Mouse (Mus musculus): ENCODE measurements at regions not wholly inside any gene's neighbourhood (a gene's known extent, or its start where the extent isn't known, plus 50 kb on each side); places are given as distances from the start of the nearest gene placed in this dataset.

- WGBS: 52% methylated on average over 2 of the region's 2 CpGs
These were observed 210.1 kb downstream of the Gja1 start for GRCm38 (mm10) chr10:56587205-56587604.

DNA sequence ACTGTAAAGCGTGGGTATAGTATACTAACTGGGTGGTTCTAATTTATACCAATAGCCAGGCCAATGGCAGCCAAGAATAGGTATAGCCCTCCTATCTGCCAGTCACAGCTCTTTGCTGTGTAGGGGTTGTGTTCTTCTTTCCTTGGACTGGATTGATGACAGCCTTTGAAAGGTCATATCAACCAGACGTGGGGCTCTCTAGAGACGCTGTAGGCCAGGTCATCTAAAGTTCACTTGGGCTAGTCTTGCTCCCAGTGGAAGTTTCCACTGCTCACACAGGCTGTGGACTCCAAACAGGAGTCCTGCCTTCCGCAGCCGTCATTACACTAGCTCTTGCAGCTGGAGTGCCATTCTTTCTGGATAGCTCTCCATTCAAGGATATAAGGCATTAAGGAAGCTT lies 220.3 kb downstream of the Gja1 start:
- WGBS: 57% methylated on average over 5 of the region's 5 CpGs
- Histone ChIP-seq H3K36me3 (ENCODE audit: control insufficient read depth, insufficient read depth, low read length) (no peaks in the 10 kb centered on the region), H3K27ac (ENCODE audit: insufficient read depth, low read depth, low read length) (no peak overlapping the region), H3K4me1 (ENCODE audit: control insufficient read depth, insufficient read depth, insufficient read length, low read length) (no peaks in the 10 kb centered on the region), H3K4me3 (ENCODE audit: low read depth, low read length) (no peak overlapping the region), H3K27me3 (ENCODE audit: control insufficient read depth, insufficient read depth, low read length) (no peaks in the 10 kb centered on the region)
- TF ChIP-seq POLR2A (IDR thresholded peaks at IDR 0.05; ENCODE audit: low read depth, low read length) (no peak), CTCF (IDR thresholded peaks at IDR 0.05; ENCODE audit: extremely low read depth, insufficient read length, insufficient replicate concordance, low read depth, low read length) (no peak)

More at GRCm38 (mm10) chr10:56587205-56587604, 210.1 kb downstream of the Gja1 start:
- H3K36me3 ChIP-seq (ENCODE audit: control insufficient read depth, insufficient read depth, low read length): no peaks in the 10 kb centered on the region
- no peak for TF ChIP-seq CTCF (IDR thresholded peaks at IDR 0.05; ENCODE audit: extremely low read depth, insufficient read length, insufficient replicate concordance, low read depth, low read length)
- TF ChIP-seq POLR2A (IDR thresholded peaks at IDR 0.05; ENCODE audit: low read depth, low read length): no peak
- no peaks in the 10 kb centered on the region for H3K27me3 ChIP-seq (ENCODE audit: control insufficient read depth, insufficient read depth, low read length)
- H3K4me3 ChIP-seq (ENCODE audit: low read depth, low read length): no peak overlapping the region
- no peak overlapping the region for H3K27ac ChIP-seq (ENCODE audit: insufficient read depth, low read depth, low read length)
- no peaks in the 10 kb centered on the region for H3K4me1 ChIP-seq (ENCODE audit: control insufficient read depth, insufficient read depth, insufficient read length, low read length)

GRCm38 (mm10) chr10:56598191-56598590 lies 221.1 kb downstream of the Gja1 start:
- H3K27me3 ChIP-seq (ENCODE audit: control insufficient read depth, insufficient read depth, low read length): no peaks in the 10 kb centered on the region
- TF ChIP-seq POLR2A (IDR thresholded peaks at IDR 0.05; ENCODE audit: low read depth, low read length): no peak
- no peak for TF ChIP-seq CTCF (IDR thresholded peaks at IDR 0.05; ENCODE audit: extremely low read depth, insufficient read length, insufficient replicate concordance, low read depth, low read length)
- H3K27ac ChIP-seq (ENCODE audit: insufficient read depth, low read depth, low read length): no peak overlapping the region

DNA sequence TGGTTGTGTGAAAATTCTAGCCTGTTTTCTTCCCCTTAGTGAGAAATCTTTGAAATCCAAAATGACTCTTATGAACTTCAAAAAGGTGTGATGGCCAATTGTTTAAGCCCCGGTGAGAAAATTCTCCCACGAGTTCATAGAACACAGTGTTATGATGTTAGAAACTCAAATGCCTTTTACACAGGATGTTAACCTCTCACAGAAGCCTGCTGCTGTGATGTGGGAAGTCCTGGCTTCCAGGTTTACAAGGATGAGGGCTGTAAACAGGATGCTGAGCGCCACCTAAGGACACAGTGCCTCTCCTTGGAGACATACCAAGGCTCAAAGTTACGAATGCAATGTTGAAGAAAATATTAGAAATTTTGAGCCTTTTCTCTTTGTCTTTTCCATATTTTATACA lies 222.8 kb downstream of the Gja1 start:
- no peak overlapping the region; the same call in 1 of the 2 replicates for H3K27ac ChIP-seq (ENCODE audit: insufficient read depth, low read depth, low read length)
- no peaks in the 10 kb centered on the region for H3K36me3 ChIP-seq (ENCODE audit: control insufficient read depth, insufficient read depth, low read length)
- WGBS: 68% methylated on average over 4 of the region's 4 CpGs
- H3K27me3 ChIP-seq (ENCODE audit: control insufficient read depth, insufficient read depth, low read length): no peaks in the 10 kb centered on the region
- no peaks in the 10 kb centered on the region for H3K4me1 ChIP-seq (ENCODE audit: control insufficient read depth, insufficient read depth, insufficient read length, low read length)
- H3K4me3 ChIP-seq (ENCODE audit: low read depth, low read length): no peak overlapping the region
- TF ChIP-seq POLR2A (IDR thresholded peaks at IDR 0.05; ENCODE audit: low read depth, low read length) (no peak), CTCF (IDR thresholded peaks at IDR 0.05; ENCODE audit: extremely low read depth, insufficient read length, insufficient replicate concordance, low read depth, low read length) (no peak)

More at GRCm38 (mm10) chr10:56598191-56598590, 221.1 kb downstream of the Gja1 start:
- WGBS: 44% methylated on average over 3 of the region's 3 CpGs
- H3K4me1 ChIP-seq (ENCODE audit: control insufficient read depth, insufficient read depth, insufficient read length, low read length): no peaks in the 10 kb centered on the region
- no peaks in the 10 kb centered on the region for H3K36me3 ChIP-seq (ENCODE audit: control insufficient read depth, insufficient read depth, low read length)
- H3K4me3 ChIP-seq (ENCODE audit: low read depth, low read length): no peak overlapping the region

GRCm38 (mm10) chr10:56611564-56612288 lies 234.6 kb downstream of the Gja1 start:
- no peaks in the 10 kb centered on the region for H3K4me1 ChIP-seq (ENCODE audit: control insufficient read depth, insufficient read depth, insufficient read length, low read length)
- no peak overlapping the region for H3K27ac ChIP-seq (ENCODE audit: insufficient read depth, low read depth, low read length)
- WGBS: 70% methylated on average over 8 of the region's 8 CpGs
- H3K4me3 ChIP-seq (ENCODE audit: low read depth, low read length): no peak overlapping the region
- no peaks in the 10 kb centered on the region for H3K27me3 ChIP-seq (ENCODE audit: control insufficient read depth, insufficient read depth, low read length)
- H3K36me3 ChIP-seq (ENCODE audit: control insufficient read depth, insufficient read depth, low read length): no peaks in the 10 kb centered on the region
- TF ChIP-seq POLR2A (IDR thresholded peaks at IDR 0.05; ENCODE audit: low read depth, low read length) (no peak), CTCF (IDR thresholded peaks at IDR 0.05; ENCODE audit: extremely low read depth, insufficient read length, insufficient replicate concordance, low read depth, low read length) (no peak)

GRCm38 (mm10) chr10:56642656-56643055 lies 265.5 kb downstream of the Gja1 start:
- H3K4me1 ChIP-seq (ENCODE audit: control insufficient read depth, insufficient read depth, insufficient read length, low read length): no peaks in the 10 kb centered on the region
- WGBS: 77% methylated on average over 2 of the region's 2 CpGs
- no peaks in the 10 kb centered on the region for H3K27me3 ChIP-seq (ENCODE audit: control insufficient read depth, insufficient read depth, low read length)
- no peak overlapping the region for H3K4me3 ChIP-seq (ENCODE audit: low read depth, low read length)
- no peak overlapping the region for H3K27ac ChIP-seq (ENCODE audit: insufficient read depth, low read depth, low read length)
- H3K36me3 ChIP-seq (ENCODE audit: control insufficient read depth, insufficient read depth, low read length): no peaks in the 10 kb centered on the region
- TF ChIP-seq CTCF (IDR thresholded peaks at IDR 0.05; ENCODE audit: extremely low read depth, insufficient read length, insufficient replicate concordance, low read depth, low read length) (no peak), POLR2A (IDR thresholded peaks at IDR 0.05; ENCODE audit: low read depth, low read length) (no peak)

- 63% methylated on average over 12 of the region's 12 CpGs for WGBS
- TF ChIP-seq POLR2A (IDR thresholded peaks at IDR 0.05; ENCODE audit: low read depth, low read length) (no peak), CTCF (IDR thresholded peaks at IDR 0.05; ENCODE audit: extremely low read depth, insufficient read length, insufficient replicate concordance, low read depth, low read length) (no peak)
These were observed 266.4 kb downstream of the Gja1 start for GRCm38 (mm10) chr10:56643376-56644135.

More at GRCm38 (mm10) chr10:56643376-56644135, 266.4 kb downstream of the Gja1 start:
- Histone ChIP-seq H3K27ac (ENCODE audit: insufficient read depth, low read depth, low read length) (no peak overlapping the region), H3K36me3 (ENCODE audit: control insufficient read depth, insufficient read depth, low read length) (no peaks in the 10 kb centered on the region), H3K27me3 (ENCODE audit: control insufficient read depth, insufficient read depth, low read length) (no peaks in the 10 kb centered on the region), H3K4me3 (ENCODE audit: low read depth, low read length) (no peak overlapping the region), H3K4me1 (ENCODE audit: control insufficient read depth, insufficient read depth, insufficient read length, low read length) (no peaks in the 10 kb centered on the region)

Data from small intestine, adult 2 months (tissue).